Mouse (Mus musculus): ENCODE data around the gene Tmem104. TPM values are rescaled to one million over a fixed set of nuclear protein-coding genes. Genes with fewer than 3 reads are reported as not detected.

Tmem104 gene
- polyA plus RNA-seq, 1 experiment from 2014 or later, result 13.4 TPM

GRCm38 (mm10) chr11:115160016-115160797 is 27.1 kb upstream of the Tmem104 start:
- WGBS, result 52% methylated on average over 11 of the region's 11 CpGs
- Histone ChIP-seq H3K4me1 (peaks cover 39% of the 10 kb centered on the region), H3K27me3 (peaks cover 50% of the 10 kb centered on the region), H3K9ac (no peak overlapping the region), H3K36me3 (no peaks in the 10 kb centered on the region), H3K9me3 (no peaks in the 10 kb centered on the region), H3K27ac (no peak overlapping the region), H3K4me3 (no peak overlapping the region), H3K4me2 (replicated peaks) (no peak overlapping the region)
- no peak for ATAC-seq (ENCODE audit: insufficient number of reproducible peaks, insufficient read depth, low FRiP score, low TSS enrichment)

- ATAC-seq (ENCODE audit: insufficient number of reproducible peaks, insufficient read depth, low FRiP score, low TSS enrichment), result no peak
- 27% methylated on average over 10 of the region's 10 CpGs for WGBS
- Histone ChIP-seq H3K9ac (no peak overlapping the region), H3K4me2 (replicated peaks) (no peak overlapping the region), H3K27me3 (peaks cover 50% of the 10 kb centered on the region), H3K4me3 (no peak overlapping the region), H3K4me1 (peaks cover 37% of the 10 kb centered on the region), H3K9me3 (no peaks in the 10 kb centered on the region), H3K27ac (no peak overlapping the region), H3K36me3 (no peaks in the 10 kb centered on the region)
Observed at GRCm38 (mm10) chr11:115160883-115161577, 26.3 kb upstream of the Tmem104 start.

GRCm38 (mm10) chr11:115161578-115162204 is 25.6 kb upstream of the Tmem104 start:
- H3K36me3 ChIP-seq, result no peaks in the 10 kb centered on the region
- no peak for ATAC-seq (ENCODE audit: insufficient number of reproducible peaks, insufficient read depth, low FRiP score, low TSS enrichment)
- WGBS, result 64% methylated on average over 9 of the region's 9 CpGs
- peaks cover 37% of the 10 kb centered on the region for H3K4me1 ChIP-seq
- no peak overlapping the region for H3K27ac ChIP-seq
- H3K4me3 ChIP-seq, result no peak overlapping the region
- H3K9ac ChIP-seq, result no peak overlapping the region
- peaks cover 48% of the 10 kb centered on the region for H3K27me3 ChIP-seq
- no peak overlapping the region for H3K4me2 ChIP-seq (replicated peaks)
- H3K9me3 ChIP-seq, result no peaks in the 10 kb centered on the region

- Histone ChIP-seq H3K36me3 (no peaks in the 10 kb centered on the region), H3K27me3 (peaks cover 44% of the 10 kb centered on the region), H3K27ac (no peak overlapping the region), H3K9me3 (no peaks in the 10 kb centered on the region), H3K4me3 (no peak overlapping the region; the same call in 1 of the 2 replicates), H3K9ac (no peak overlapping the region), H3K4me2 (replicated peaks) (peak overlapping the region; percentile 90), H3K4me1 (peaks cover 37% of the 10 kb centered on the region)
- ATAC-seq (ENCODE audit: insufficient number of reproducible peaks, insufficient read depth, low FRiP score, low TSS enrichment), result no peak
- 14% methylated on average over 9 of the region's 9 CpGs for WGBS
Observed at GRCm38 (mm10) chr11:115162205-115162601, 25.1 kb upstream of the Tmem104 start.

GRCm38 (mm10) chr11:115162832-115163480 is 24.3 kb upstream of the Tmem104 start, which contains the start of gene Slc9a3r1:
Gene Slc9a3r1 (plus strand): TSS chr11:115163341.
- under 1% methylated on average over 47 of the region's 47 CpGs for WGBS
- peaks cover 43% of the 10 kb centered on the region for H3K27me3 ChIP-seq
- ATAC-seq (ENCODE audit: insufficient number of reproducible peaks, insufficient read depth, low FRiP score, low TSS enrichment), result peak; percentile 94
- H3K4me1 ChIP-seq, result peaks cover 31% of the 10 kb centered on the region
- no peaks in the 10 kb centered on the region for H3K36me3 ChIP-seq
- H3K9ac ChIP-seq, result peak within 1 kb of the TSS; percentile 56
- H3K4me3 ChIP-seq, result peak within 1 kb of the TSS; percentile 65
- peak within 1 kb of the TSS; percentile 90 for H3K4me2 ChIP-seq (replicated peaks)
- H3K27ac ChIP-seq, result peak within 1 kb of the TSS; percentile 25; the same call in 1 of the 2 replicates
- H3K9me3 ChIP-seq, result no peaks in the 10 kb centered on the region

- no peak for ATAC-seq (ENCODE audit: insufficient number of reproducible peaks, insufficient read depth, low FRiP score, low TSS enrichment)
- WGBS, result under 1% methylated on average over 47 of the region's 47 CpGs
- peak overlapping the region; percentile 25; the same call in 1 of the 2 replicates for H3K27ac ChIP-seq
Observed at GRCm38 (mm10) chr11:115163568-115164150, 23.6 kb upstream of the Tmem104 start.

GRCm38 (mm10) chr11:115164341-115164975 is 22.8 kb upstream of the Tmem104 start:
- no peaks in the 10 kb centered on the region for H3K9me3 ChIP-seq
- ATAC-seq (ENCODE audit: insufficient number of reproducible peaks, insufficient read depth, low FRiP score, low TSS enrichment), result no peak
- WGBS, result under 1% methylated on average over 14 of the region's 14 CpGs
- peak overlapping the region; percentile 56; the same call in 1 of the 2 replicates for H3K9ac ChIP-seq
- H3K27me3 ChIP-seq, result peaks cover 44% of the 10 kb centered on the region
- peaks cover 24% of the 10 kb centered on the region for H3K4me1 ChIP-seq
- H3K27ac ChIP-seq, result no peak overlapping the region
- H3K4me2 ChIP-seq (replicated peaks), result peak overlapping the region; percentile 90
- H3K36me3 ChIP-seq, result no peaks in the 10 kb centered on the region
- peak overlapping the region; percentile 65 for H3K4me3 ChIP-seq

More at GRCm38 (mm10) chr11:115163568-115164150, 23.6 kb upstream of the Tmem104 start:
- Histone ChIP-seq H3K9ac (peak overlapping the region; percentile 56), H3K27me3 (peaks cover 44% of the 10 kb centered on the region), H3K4me1 (peaks cover 24% of the 10 kb centered on the region), H3K4me3 (peak overlapping the region; percentile 65), H3K4me2 (replicated peaks) (peak overlapping the region; percentile 90), H3K9me3 (no peaks in the 10 kb centered on the region), H3K36me3 (no peaks in the 10 kb centered on the region)

- Histone ChIP-seq H3K27me3 (peaks cover 44% of the 10 kb centered on the region), H3K9me3 (no peaks in the 10 kb centered on the region), H3K4me2 (replicated peaks) (peak overlapping the region; percentile 90), H3K9ac (peak overlapping the region; percentile 56; the same call in 1 of the 2 replicates), H3K36me3 (no peaks in the 10 kb centered on the region), H3K27ac (no peak overlapping the region), H3K4me1 (peaks cover 24% of the 10 kb centered on the region), H3K4me3 (peak overlapping the region; percentile 65)
- ATAC-seq (ENCODE audit: insufficient number of reproducible peaks, insufficient read depth, low FRiP score, low TSS enrichment), result no peak
- 3% methylated on average over 9 of the region's 9 CpGs for WGBS
Observed at GRCm38 (mm10) chr11:115164976-115165374, 22.3 kb upstream of the Tmem104 start.

GRCm38 (mm10) chr11:115166776-115167175 is 20.5 kb upstream of the Tmem104 start:
- Histone ChIP-seq H3K4me2 (replicated peaks) (no peak overlapping the region), H3K4me1 (peaks cover 32% of the 10 kb centered on the region), H3K9ac (no peak overlapping the region), H3K27me3 (peaks cover 37% of the 10 kb centered on the region), H3K4me3 (no peak overlapping the region), H3K36me3 (no peaks in the 10 kb centered on the region), H3K9me3 (no peaks in the 10 kb centered on the region), H3K27ac (no peak overlapping the region)
- ATAC-seq (ENCODE audit: insufficient number of reproducible peaks, insufficient read depth, low FRiP score, low TSS enrichment), result no peak
- WGBS, result 82% methylated on average over 3 of the region's 3 CpGs

- peaks cover 43% of the 10 kb centered on the region for H3K27me3 ChIP-seq
- H3K36me3 ChIP-seq, result no peaks in the 10 kb centered on the region
- no peak overlapping the region for H3K4me3 ChIP-seq
- no peak overlapping the region for H3K9ac ChIP-seq
- 73% methylated on average over 8 of the region's 8 CpGs for WGBS
- H3K4me2 ChIP-seq (replicated peaks), result no peak overlapping the region
- no peaks in the 10 kb centered on the region for H3K9me3 ChIP-seq
- no peak overlapping the region for H3K27ac ChIP-seq
- no peak for ATAC-seq (ENCODE audit: insufficient number of reproducible peaks, insufficient read depth, low FRiP score, low TSS enrichment)
- H3K4me1 ChIP-seq, result peaks cover 36% of the 10 kb centered on the region
Observed at GRCm38 (mm10) chr11:115167631-115168249, 19.5 kb upstream of the Tmem104 start.
